Mouse (Mus musculus) limb, embryonic 11.5 days (tissue): ENCODE measurements at regions not wholly inside any gene's neighbourhood (a gene's known extent, or its start where the extent isn't known, plus 50 kb on each side); places are given as distances from the start of the nearest gene placed in this dataset.
A peak's percentile ranks its signal among the peaks of the same experiment; 100 is the strongest.

ENCODE experiments used
- ATAC-seq: fragments of 200-750 bp; cut with Nextera tagmentation; 2 replicates; pipeline ENCODE4 v1.8.0; 2017; ENCODE audit warnings: low read depth; ENCODE audit not compliant: insufficient number of reproducible peaks, low FRiP score, low TSS enrichment
- DNase-seq: peaks from one replicate; pipeline ENCODE4 v3.0.0-alpha.2; 2015; ENCODE audit warnings: low spot score
- H3K27ac ChIP-seq: fragments of 300-500 bp; sonication (generic); replicated peaks from 2 replicates; pipeline ENCODE4 v1.5.1; 2014; ENCODE audit warnings: low read depth, mild to moderate bottlenecking, low read length
- H3K27me3 ChIP-seq: fragments of 300-500 bp; sonication (generic); 2 replicates; pipeline ENCODE4 v1.6.1; 2014; ENCODE audit warnings: mild to moderate bottlenecking, low read length, mixed read lengths; ENCODE audit not compliant: control insufficient read depth, insufficient read depth
- H3K36me3 ChIP-seq: fragments of 300-500 bp; sonication (generic); 2 replicates; pipeline ENCODE4 v1.6.1; 2014; ENCODE audit warnings: mild to moderate bottlenecking, low read length, moderate library complexity, mixed read lengths; ENCODE audit not compliant: control insufficient read depth, insufficient read depth
- H3K4me1 ChIP-seq: fragments of 300-500 bp; sonication (generic); 2 replicates; pipeline ENCODE4 v1.6.1; 2014; ENCODE audit warnings: low read length, mixed read lengths; ENCODE audit not compliant: control insufficient read depth, insufficient read depth
- H3K4me2 ChIP-seq: fragments of 300-500 bp; sonication (generic); 2 replicates; pipeline ENCODE4 v1.6.1; 2014; ENCODE audit warnings: low read depth, mild to moderate bottlenecking, moderate library complexity; ENCODE audit not compliant: severe bottlenecking
- H3K4me3 ChIP-seq: fragments of 300-500 bp; sonication (generic); 2 replicates; pipeline ENCODE4 v1.5.1; 2014; ENCODE audit warnings: low read depth, low read length
- H3K9ac ChIP-seq: fragments of 300-500 bp; sonication (generic); 2 replicates; pipeline ENCODE4 v1.6.1; 2014; ENCODE audit warnings: mild to moderate bottlenecking, low read length
- H3K9me3 ChIP-seq: fragments of 300-500 bp; sonication (generic); 2 replicates; pipeline ENCODE4 v1.6.1; 2016; ENCODE audit warnings: low read length; ENCODE audit not compliant: control insufficient read depth
- WGBS: fragments of 180-500 bp; shearing (Covaris S2); extraction: QIAGEN DNeasy Blood & Tissue Kit; methylation state at CpG from one replicate; pipeline ENCODE4 v1.1.7; 2014; 5-methylcytosine and 5-hydroxymethylcytosine counted together

DNA sequence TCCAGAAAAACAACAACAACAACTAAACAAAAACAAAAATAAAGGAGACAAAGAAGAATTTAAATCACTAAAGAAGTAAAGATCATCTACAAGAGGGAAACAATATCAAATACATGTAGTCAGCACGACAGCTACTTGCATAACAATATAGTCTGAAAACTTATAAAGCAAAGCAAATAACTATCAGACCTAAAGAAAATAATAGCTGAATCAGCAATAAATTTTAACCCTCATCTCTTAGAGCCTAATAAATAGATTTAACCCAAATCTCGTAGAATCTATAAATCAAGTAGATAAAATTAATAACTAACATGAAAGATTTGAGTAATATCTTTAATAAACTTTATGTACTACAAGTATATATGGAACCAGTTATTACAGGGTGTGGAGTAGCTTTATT, 324.2 kb downstream of the Lmo4 start:
- DNase-seq: no peak
- ATAC-seq: no peak
- H3K4me2 ChIP-seq: no peak overlapping the region
- H3K27me3 ChIP-seq: no peaks in the 10 kb centered on the region
- no peak overlapping the region for H3K27ac ChIP-seq
- no peaks in the 10 kb centered on the region for H3K9me3 ChIP-seq
- no peaks in the 10 kb centered on the region for H3K36me3 ChIP-seq
- WGBS: 95% methylated on average over 2 of the region's 2 CpGs
- no peaks in the 10 kb centered on the region for H3K4me1 ChIP-seq
- no peak overlapping the region for H3K9ac ChIP-seq
- no peak overlapping the region for H3K4me3 ChIP-seq

DNA sequence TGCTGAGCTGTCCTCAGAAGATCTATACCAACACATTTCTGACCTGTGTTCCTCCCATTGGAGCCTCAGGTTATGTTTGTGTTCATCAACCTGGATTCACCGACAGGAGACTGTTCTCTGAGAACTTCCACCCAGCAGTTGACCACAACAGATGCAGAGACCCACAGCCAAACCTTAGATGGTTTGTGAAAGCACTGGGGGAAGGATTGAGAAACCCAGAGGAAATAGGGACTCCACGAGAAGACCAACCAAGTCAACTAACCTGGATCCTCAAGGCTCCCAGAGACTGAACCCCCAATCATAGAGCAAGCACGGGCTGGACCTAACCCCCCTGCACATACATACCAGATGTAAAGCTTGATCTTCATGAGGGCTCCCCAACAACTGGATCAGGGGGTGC, 331.1 kb downstream of the Lmo4 start:
- Histone ChIP-seq H3K27ac (no peak overlapping the region), H3K27me3 (no peaks in the 10 kb centered on the region), H3K4me1 (no peaks in the 10 kb centered on the region), H3K36me3 (no peaks in the 10 kb centered on the region), H3K9me3 (no peaks in the 10 kb centered on the region), H3K9ac (no peak overlapping the region), H3K4me2 (no peak overlapping the region; the same call in 1 of the 2 replicates), H3K4me3 (no peak overlapping the region)
- 90% methylated on average over 3 of the region's 3 CpGs for WGBS
- DNase-seq (no peak), ATAC-seq (no peak)

DNA sequence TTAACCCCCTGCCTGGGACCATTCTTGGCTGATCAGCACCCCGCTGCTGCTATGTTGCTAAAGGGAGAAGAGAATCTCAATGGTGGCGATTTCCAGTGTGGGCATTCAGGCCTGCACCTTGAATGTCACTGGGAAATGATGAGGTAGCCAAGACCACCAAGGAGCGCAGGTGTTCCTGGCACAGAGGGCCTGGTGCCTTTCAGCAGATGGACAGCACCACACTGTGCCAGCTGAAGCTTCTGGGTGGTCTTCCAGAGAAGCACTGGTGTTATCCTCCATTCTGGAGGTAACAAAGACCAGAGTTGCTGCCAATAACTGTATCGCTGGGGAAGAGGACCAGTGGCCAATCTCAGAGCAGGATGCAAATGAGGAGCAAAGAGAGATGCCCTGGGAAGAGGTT, 338.5 kb downstream of the Lmo4 start:
- no peak overlapping the region for H3K27ac ChIP-seq
- H3K4me3 ChIP-seq: no peak overlapping the region
- H3K4me1 ChIP-seq: peaks cover 5% of the 10 kb centered on the region; the same call in 1 of the 2 replicates
- no peaks in the 10 kb centered on the region for H3K9me3 ChIP-seq
- no peak for ATAC-seq
- no peak for DNase-seq
- no peak overlapping the region for H3K4me2 ChIP-seq
- no peaks in the 10 kb centered on the region for H3K36me3 ChIP-seq
- H3K27me3 ChIP-seq: no peaks in the 10 kb centered on the region
- no peak overlapping the region for H3K9ac ChIP-seq
- WGBS: 62% methylated on average over 4 of the region's 4 CpGs

DNA sequence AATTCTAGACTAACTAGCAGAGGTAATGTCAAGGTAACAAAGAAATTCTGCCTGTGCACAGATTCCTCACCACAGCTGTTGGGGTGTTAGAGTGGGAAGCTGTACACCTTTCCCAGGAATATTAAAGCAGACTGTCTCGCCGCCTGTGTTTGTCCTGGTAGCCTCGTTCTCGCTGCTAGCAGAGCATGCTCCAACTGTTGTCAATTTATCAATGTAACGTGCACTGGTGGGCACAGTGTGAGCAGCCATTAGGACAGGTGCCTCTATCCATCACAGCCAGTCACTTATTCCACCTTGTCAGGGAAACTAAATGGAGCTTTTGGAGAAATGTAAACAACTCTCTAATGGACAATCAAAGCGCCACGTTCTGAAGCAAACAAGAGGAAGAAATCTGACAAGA, 339.4 kb downstream of the Lmo4 start:
- H3K36me3 ChIP-seq: no peaks in the 10 kb centered on the region

DNA sequence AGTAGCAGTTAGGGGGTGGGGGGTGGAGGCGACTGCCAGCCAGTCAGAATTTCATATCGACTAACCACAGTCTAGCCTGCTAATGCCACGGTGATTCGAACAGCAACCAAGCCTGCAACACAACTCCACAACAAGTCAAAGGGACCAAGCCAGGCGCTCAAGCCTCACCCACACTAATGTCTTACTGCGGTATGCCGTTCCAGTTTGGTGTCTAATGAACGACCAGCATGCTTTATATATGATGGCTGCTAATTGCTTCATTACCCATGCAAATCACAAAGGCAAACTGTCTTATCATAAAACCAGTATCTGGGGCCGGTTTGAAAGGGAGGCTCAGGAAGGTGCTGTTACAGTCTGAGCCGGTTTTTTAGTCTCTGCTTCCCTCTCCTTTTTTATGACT, 340.5 kb downstream of the Lmo4 start:
- H3K9ac ChIP-seq: no peak overlapping the region
- no peak overlapping the region for H3K27ac ChIP-seq
- DNase-seq: no peak
- no peak for ATAC-seq
- H3K9me3 ChIP-seq: no peaks in the 10 kb centered on the region
- H3K36me3 ChIP-seq: no peaks in the 10 kb centered on the region
- H3K4me2 ChIP-seq: no peak overlapping the region
- no peaks in the 10 kb centered on the region for H3K27me3 ChIP-seq
- 56% methylated on average over 10 of the region's 10 CpGs for WGBS
- peaks cover 5% of the 10 kb centered on the region; the same call in 1 of the 2 replicates for H3K4me1 ChIP-seq
- no peak overlapping the region for H3K4me3 ChIP-seq

More for the DNA sequence above, 339.4 kb downstream of the Lmo4 start:
- no peak for DNase-seq
- ATAC-seq: no peak
- Histone ChIP-seq H3K9ac (no peak overlapping the region), H3K9me3 (no peaks in the 10 kb centered on the region), H3K4me2 (no peak overlapping the region), H3K4me1 (peaks cover 5% of the 10 kb centered on the region; the same call in 1 of the 2 replicates), H3K4me3 (no peak overlapping the region), H3K27ac (no peak overlapping the region), H3K27me3 (no peaks in the 10 kb centered on the region)
- WGBS: 62% methylated on average over 7 of the region's 7 CpGs

DNA sequence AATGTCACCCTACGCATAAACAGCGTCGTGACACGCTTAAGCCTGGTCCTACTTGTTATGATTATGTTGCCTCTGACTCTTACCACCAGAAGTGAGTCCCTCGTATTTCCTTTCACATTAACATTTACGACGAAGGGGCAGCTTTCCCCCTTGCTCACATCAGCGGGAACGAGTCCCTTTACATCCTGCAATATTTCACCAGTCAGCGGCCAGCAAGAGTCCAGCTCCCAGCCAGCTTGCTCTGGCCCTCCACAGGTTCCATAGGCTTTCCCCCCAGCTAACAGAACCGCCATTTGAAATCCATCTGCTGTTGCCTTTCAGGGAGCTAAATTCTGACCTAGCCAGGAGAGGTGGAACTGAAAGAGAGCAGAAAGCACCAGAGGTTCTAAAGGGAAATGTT, 342.5 kb downstream of the Lmo4 start:
- no peak overlapping the region for H3K9ac ChIP-seq
- no peak overlapping the region for H3K4me2 ChIP-seq
- no peaks in the 10 kb centered on the region for H3K36me3 ChIP-seq
- WGBS: 36% methylated on average over 11 of the region's 11 CpGs
- H3K4me3 ChIP-seq: no peak overlapping the region
- peak; percentile 40 for DNase-seq
- H3K4me1 ChIP-seq: peaks cover 5% of the 10 kb centered on the region; the same call in 1 of the 2 replicates
- no peaks in the 10 kb centered on the region for H3K9me3 ChIP-seq
- no peak overlapping the region; the same call in 1 of the 2 replicates for H3K27ac ChIP-seq
- no peak for ATAC-seq
- H3K27me3 ChIP-seq: no peaks in the 10 kb centered on the region

DNA sequence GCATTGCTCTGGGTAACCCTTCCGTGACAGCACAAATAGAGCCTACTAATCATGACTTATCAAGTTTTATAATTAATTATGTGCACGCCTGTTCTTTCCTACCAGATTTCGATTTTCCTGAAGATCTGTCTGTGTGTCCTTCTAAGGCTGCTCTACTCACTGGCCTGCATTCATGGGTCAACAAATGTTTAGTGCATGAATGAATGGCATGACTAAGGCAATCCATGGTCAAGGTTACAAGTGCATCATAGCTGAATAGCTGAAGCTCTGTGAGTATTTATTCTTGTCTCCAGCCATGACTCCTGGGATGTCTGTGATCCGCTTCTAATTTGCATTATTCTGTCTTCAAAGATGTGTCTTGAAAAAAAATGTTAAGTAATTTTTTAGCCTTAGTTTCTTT, 343.2 kb downstream of the Lmo4 start:
- H3K9ac ChIP-seq: no peak overlapping the region
- no peaks in the 10 kb centered on the region for H3K27me3 ChIP-seq
- ATAC-seq: no peak
- DNase-seq: no peak
- WGBS: 91% methylated on average over 4 of the region's 4 CpGs
- H3K27ac ChIP-seq: no peak overlapping the region
- no peak overlapping the region for H3K4me3 ChIP-seq
- H3K4me2 ChIP-seq: no peak overlapping the region
- peaks cover 5% of the 10 kb centered on the region; the same call in 1 of the 2 replicates for H3K4me1 ChIP-seq
- H3K9me3 ChIP-seq: no peaks in the 10 kb centered on the region
- no peaks in the 10 kb centered on the region for H3K36me3 ChIP-seq

DNA sequence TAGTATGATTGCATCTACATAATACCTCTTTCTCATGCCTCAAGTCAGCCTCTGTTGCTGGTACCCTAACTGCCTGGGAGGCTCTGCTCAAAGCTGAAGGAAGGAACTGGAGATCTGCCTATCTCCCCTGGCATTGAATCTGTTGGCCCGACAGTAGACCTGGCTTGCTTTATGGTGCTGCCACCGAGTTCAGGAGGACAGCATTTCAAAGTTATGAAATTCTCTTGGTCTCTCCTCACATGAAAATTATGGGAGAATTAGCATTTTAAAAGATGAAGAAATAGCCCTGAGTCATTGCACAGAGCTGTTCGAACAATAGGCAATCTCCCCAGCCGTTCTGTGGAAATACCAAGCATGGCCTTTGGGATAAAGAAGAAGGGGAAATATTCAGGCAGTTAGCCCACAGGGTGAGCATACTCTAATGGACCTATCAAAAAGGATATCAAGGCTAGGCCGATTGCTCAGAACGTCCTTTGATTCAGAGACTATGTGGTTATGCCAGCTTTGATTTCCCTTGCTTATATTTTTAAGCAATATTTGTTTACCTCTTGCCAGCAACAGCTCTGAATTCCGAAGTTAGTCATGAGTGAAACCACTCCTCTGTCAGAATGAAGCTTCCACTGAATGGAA, 369.3 kb downstream of the Lmo4 start:
- DNase-seq (no peak), ATAC-seq (no peak)
- no peak overlapping the region for H3K27ac ChIP-seq
- no peak overlapping the region for H3K9ac ChIP-seq
- H3K9me3 ChIP-seq: no peaks in the 10 kb centered on the region
- no peaks in the 10 kb centered on the region for H3K36me3 ChIP-seq
- no peaks in the 10 kb centered on the region for H3K4me1 ChIP-seq
- no peaks in the 10 kb centered on the region for H3K27me3 ChIP-seq
- 89% methylated on average over 7 of the region's 7 CpGs for WGBS
- H3K4me3 ChIP-seq: no peak overlapping the region
- H3K4me2 ChIP-seq: no peak overlapping the region

DNA sequence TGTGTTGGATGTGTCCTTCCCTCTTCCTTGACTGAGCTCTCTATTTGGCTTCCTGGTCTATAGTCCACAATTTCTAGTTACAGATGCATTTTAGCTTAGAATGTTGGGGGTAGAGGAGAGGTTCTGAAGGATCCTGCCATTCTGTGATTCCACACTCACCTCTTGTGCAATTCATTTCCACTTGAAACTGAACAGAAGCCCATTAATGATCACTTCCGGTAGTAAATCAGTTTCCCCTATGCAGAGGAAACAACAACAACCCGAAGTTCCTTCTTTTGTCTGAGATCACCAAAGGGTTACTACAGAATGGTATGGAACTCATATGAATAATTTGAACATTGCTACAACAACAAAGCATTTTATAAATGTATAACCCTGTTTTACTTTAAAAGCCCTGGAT, 370.3 kb downstream of the Lmo4 start:
- no peaks in the 10 kb centered on the region for H3K9me3 ChIP-seq
- DNase-seq (no peak), ATAC-seq (no peak)
- H3K27me3 ChIP-seq: no peaks in the 10 kb centered on the region
- no peaks in the 10 kb centered on the region for H3K4me1 ChIP-seq
- H3K36me3 ChIP-seq: no peaks in the 10 kb centered on the region
- H3K9ac ChIP-seq: no peak overlapping the region
- no peak overlapping the region for H3K4me3 ChIP-seq
- WGBS: 58% methylated on average over 2 of the region's 2 CpGs
- no peak overlapping the region for H3K4me2 ChIP-seq
- H3K27ac ChIP-seq: no peak overlapping the region
